Comparison of ENCODE assay signal across 8 mouse cellular contexts in genomic region chr17:6492950-6493349, GRCm38 (mm10).
A peak's percentile ranks its signal among the peaks of the same experiment; 100 is the strongest.
DNase-seq lines count a peak whose midpoint lies in the region; ATAC-seq and TF ChIP-seq lines count a peak whose summit lies in the region.
"Not testable (repeated sequence)": the region's sequence is repeated elsewhere in the genome, so short reads cannot be mapped to it uniquely, and the experiment has no call there.

No protein-coding gene starts in this region.

- not testable (repeated sequence) for H3K27ac ChIP-seq in cortical plate, adult 2 months (ENCODE audit: insufficient read depth, low read length); hindbrain, embryonic 14.5 days

- H3K4me1 ChIP-seq in cortical plate, adult 2 months (ENCODE audit: control insufficient read depth, insufficient read depth, low read length); hindbrain, embryonic 14.5 days (replicated peaks; ENCODE audit: control insufficient read depth, insufficient read depth, low read length): not testable (repeated sequence)

- not testable (repeated sequence) for ATAC-seq in hindbrain, embryonic 14.5 days (ENCODE audit: low FRiP score)

- DNase-seq in T-cell, adult 2 months (ENCODE audit: low spot score): peak; percentile 81
- DNase-seq in gastrocnemius, postnatal 10 days: peak; percentile 62
- DNase-seq in hindbrain, embryonic 14.5 days (ENCODE audit: low spot score): peak; percentile 78
- DNase-seq in layer of hippocampus, postnatal 14 days (ENCODE audit: low spot score in 2 of 2): peak; percentile 70 to 75
- peak; percentile 70 for DNase-seq in lung, postnatal 14 days
- peak; percentile 74 for DNase-seq in ovary, postnatal 36 days (ENCODE audit: low spot score)
- DNase-seq in thymus, postnatal 14 days: peak; percentile 83

- H3K9ac ChIP-seq in hindbrain, embryonic 14.5 days: not testable (repeated sequence)

- H3K4me3 ChIP-seq in cortical plate, adult 2 months (ENCODE audit: insufficient read depth, low read length): peak overlapping the region; percentile 9; the same call in 1 of the 2 replicates
- H3K4me3 ChIP-seq in hindbrain, embryonic 14.5 days (replicated peaks; ENCODE audit: low read length): peak overlapping the region; percentile 32

- not testable (repeated sequence) for H3K27me3 ChIP-seq in hindbrain, embryonic 14.5 days (ENCODE audit: control insufficient read depth, insufficient read depth, low read length)

- TF ChIP-seq CTCF in cortical plate, adult 2 months (IDR thresholded peaks at IDR 0.05; ENCODE audit: extremely low read depth, insufficient read depth, low read length): not testable (repeated sequence)

- not testable (repeated sequence) for H3K9me3 ChIP-seq in hindbrain, embryonic 14.5 days (ENCODE audit: control insufficient read depth, low read length)

- WGBS in hindbrain, embryonic 14.5 days: 44% methylated on average over 21 of the region's 23 CpGs

- peak overlapping the region; percentile 47 for H3K4me2 ChIP-seq in hindbrain, embryonic 14.5 days (replicated peaks)

- peak; percentile 19; the same call in 1 of the 2 replicates for TF ChIP-seq POLR2A in cortical plate, adult 2 months (IDR thresholded peaks at IDR 0.05; ENCODE audit: extremely low read depth, insufficient read depth, low read length)

- H3K36me3 ChIP-seq in hindbrain, embryonic 14.5 days (replicated peaks; ENCODE audit: control insufficient read depth, insufficient read depth): not testable (repeated sequence)
